Mouse (Mus musculus): Measurements from ENCODE around the gene Olfr695. TPM values are rescaled to one million over a fixed set of nuclear protein-coding genes. Genes with fewer than 3 reads are reported as not detected.
"Not testable (repeated sequence)": the region's sequence is repeated elsewhere in the genome, so short reads cannot be mapped to it uniquely, and the experiment has no call there.

The Olfr695 gene
- polyA plus RNA-seq (2012; rRNA removed): not detected in 2 replicates

GRCm38 (mm10) chr7:106716296-106716695, at the start of gene Olfr695:
TSS of gene Olfr695 (minus strand) at chr7:106716396.
- H3K27ac ChIP-seq (ENCODE audit: control insufficient read depth, insufficient read depth, low read length): no peak within 1 kb of the TSS
- H3K27me3 ChIP-seq (ENCODE audit: control insufficient read depth, insufficient read depth, low read length): no peaks in the 10 kb centered on the region
- no peak for TF ChIP-seq CTCF (IDR thresholded peaks at IDR 0.05; ENCODE audit: borderline replicate concordance, control insufficient read depth, extremely low read depth, insufficient read depth, low read length, poor library complexity)
- no peak for TF ChIP-seq POLR2A (IDR thresholded peaks at IDR 0.05; ENCODE audit: control insufficient read depth, extremely low read depth, insufficient read depth, low read length, poor library complexity)
- H3K4me1 ChIP-seq (replicated peaks; ENCODE audit: control insufficient read depth, insufficient read depth, low read length): no peaks in the 10 kb centered on the region
- DNase-seq: no peak
- H3K36me3 ChIP-seq (ENCODE audit: control insufficient read depth, insufficient read depth, low read length): no peaks in the 10 kb centered on the region
- no peak within 1 kb of the TSS for H3K4me3 ChIP-seq (ENCODE audit: control insufficient read depth, insufficient read depth, low read length)

DNA sequence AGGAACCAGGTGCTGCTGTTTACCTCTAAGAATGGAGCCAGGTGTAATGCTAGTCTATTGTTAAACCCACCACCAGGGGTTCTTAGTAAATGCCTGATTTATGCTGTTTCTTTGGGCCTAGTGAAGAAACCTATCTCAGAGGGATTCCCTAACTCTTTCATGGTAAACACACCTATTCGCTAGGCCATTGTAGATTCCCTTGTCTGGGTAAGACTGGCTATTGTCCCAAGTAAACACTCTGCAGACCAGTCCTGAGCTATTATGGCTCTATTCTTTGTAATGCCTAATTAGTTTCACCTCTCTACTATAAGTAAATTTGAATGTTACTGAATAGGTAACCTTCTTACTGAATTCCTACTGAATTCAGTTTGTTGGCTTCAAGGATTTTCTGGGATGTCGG, 44.8 kb upstream of the Olfr695 start:
- 100% methylated on average over 2 of the region's 2 CpGs for WGBS
- not testable (repeated sequence) for H3K4me3 ChIP-seq (ENCODE audit: control insufficient read depth, insufficient read depth, low read length); DNase-seq; H3K27me3 ChIP-seq (ENCODE audit: control insufficient read depth, insufficient read depth, low read length); H3K36me3 ChIP-seq (ENCODE audit: control insufficient read depth, insufficient read depth, low read length); H3K4me1 ChIP-seq (replicated peaks; ENCODE audit: control insufficient read depth, insufficient read depth, low read length); H3K27ac ChIP-seq (ENCODE audit: control insufficient read depth, insufficient read depth, low read length)

DNA sequence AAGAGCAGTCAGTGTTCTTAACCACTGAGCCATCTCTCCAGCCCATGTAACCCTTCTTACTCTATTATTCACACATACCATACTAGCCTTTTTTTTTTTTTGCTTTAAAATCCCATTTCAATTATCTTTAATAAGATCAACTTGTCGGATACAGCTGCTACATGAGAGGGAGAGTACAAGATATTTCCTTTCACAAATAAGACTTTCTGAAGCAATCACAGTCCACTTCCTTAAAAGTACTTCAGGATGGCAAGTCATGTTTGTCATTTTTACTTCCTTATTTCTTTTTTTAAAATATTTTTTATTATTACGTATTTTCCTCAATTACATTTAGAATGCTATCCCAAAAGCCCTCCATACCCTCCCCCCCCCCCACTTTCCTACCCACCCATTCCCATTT, 42.6 kb upstream of the Olfr695 start:
- H3K36me3 ChIP-seq (ENCODE audit: control insufficient read depth, insufficient read depth, low read length): no peaks in the 10 kb centered on the region
- no peak overlapping the region for H3K4me3 ChIP-seq (ENCODE audit: control insufficient read depth, insufficient read depth, low read length)
- DNase-seq: no peak
- H3K4me1 ChIP-seq (replicated peaks; ENCODE audit: control insufficient read depth, insufficient read depth, low read length): no peaks in the 10 kb centered on the region
- TF ChIP-seq POLR2A (IDR thresholded peaks at IDR 0.05; ENCODE audit: control insufficient read depth, extremely low read depth, insufficient read depth, low read length, poor library complexity) (no peak), CTCF (IDR thresholded peaks at IDR 0.05; ENCODE audit: borderline replicate concordance, control insufficient read depth, extremely low read depth, insufficient read depth, low read length, poor library complexity) (no peak)
- H3K27me3 ChIP-seq (ENCODE audit: control insufficient read depth, insufficient read depth, low read length): no peaks in the 10 kb centered on the region
- no peak overlapping the region for H3K27ac ChIP-seq (ENCODE audit: control insufficient read depth, insufficient read depth, low read length)
- WGBS: 85% methylated on average over 2 of the region's 2 CpGs

GRCm38 (mm10) chr7:106755297-106755696, 39.1 kb upstream of the Olfr695 start, which contains the start of gene Olfr698:
TSS of gene Olfr698 (minus strand) at chr7:106755397.
- Histone ChIP-seq H3K4me1 (replicated peaks; ENCODE audit: control insufficient read depth, insufficient read depth, low read length) (no peaks in the 10 kb centered on the region), H3K36me3 (ENCODE audit: control insufficient read depth, insufficient read depth, low read length) (no peaks in the 10 kb centered on the region), H3K27me3 (ENCODE audit: control insufficient read depth, insufficient read depth, low read length) (no peaks in the 10 kb centered on the region), H3K27ac (ENCODE audit: control insufficient read depth, insufficient read depth, low read length) (no peak within 1 kb of the TSS), H3K4me3 (ENCODE audit: control insufficient read depth, insufficient read depth, low read length) (no peak within 1 kb of the TSS)
- no peak for DNase-seq
- TF ChIP-seq CTCF (IDR thresholded peaks at IDR 0.05; ENCODE audit: borderline replicate concordance, control insufficient read depth, extremely low read depth, insufficient read depth, low read length, poor library complexity): no peak
- TF ChIP-seq POLR2A (IDR thresholded peaks at IDR 0.05; ENCODE audit: control insufficient read depth, extremely low read depth, insufficient read depth, low read length, poor library complexity): no peak

- no peak for DNase-seq
- TF ChIP-seq POLR2A (IDR thresholded peaks at IDR 0.05; ENCODE audit: control insufficient read depth, extremely low read depth, insufficient read depth, low read length, poor library complexity): no peak
- no peak for TF ChIP-seq CTCF (IDR thresholded peaks at IDR 0.05; ENCODE audit: borderline replicate concordance, control insufficient read depth, extremely low read depth, insufficient read depth, low read length, poor library complexity)
- no peak overlapping the region for H3K4me3 ChIP-seq (ENCODE audit: control insufficient read depth, insufficient read depth, low read length)
- no peaks in the 10 kb centered on the region for H3K4me1 ChIP-seq (replicated peaks; ENCODE audit: control insufficient read depth, insufficient read depth, low read length)
- 93% methylated on average over 5 of the region's 5 CpGs for WGBS
- H3K27me3 ChIP-seq (ENCODE audit: control insufficient read depth, insufficient read depth, low read length): no peaks in the 10 kb centered on the region
- no peak overlapping the region for H3K27ac ChIP-seq (ENCODE audit: control insufficient read depth, insufficient read depth, low read length)
- no peaks in the 10 kb centered on the region for H3K36me3 ChIP-seq (ENCODE audit: control insufficient read depth, insufficient read depth, low read length)
These were observed 29.6 kb upstream of the Olfr695 start for GRCm38 (mm10) chr7:106745811-106746210.

DNA sequence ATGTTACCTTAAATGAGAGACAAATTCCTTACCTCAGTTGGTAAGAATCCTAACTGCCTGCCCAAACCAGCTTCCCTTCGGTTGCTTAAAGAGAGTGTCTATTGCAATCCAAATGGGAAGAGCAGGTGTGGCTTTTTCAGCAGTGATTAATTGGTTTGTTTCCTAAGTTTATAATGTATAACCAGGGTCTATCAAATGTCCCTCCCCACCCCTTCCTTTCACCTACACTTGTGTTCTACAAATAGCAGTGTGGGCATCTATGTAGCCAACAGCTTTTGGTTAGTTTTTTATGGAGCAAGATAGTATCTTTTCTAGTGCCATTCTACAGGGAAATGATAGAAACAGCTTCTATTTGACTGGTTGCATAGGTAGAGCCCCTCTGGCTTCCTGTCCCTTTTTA, 26.1 kb upstream of the Olfr695 start, which contains the start of gene Olfr697:
TSS of gene Olfr697 (minus strand) at position 101 of the 400 bp plus-strand sequence.
- TF ChIP-seq POLR2A (IDR thresholded peaks at IDR 0.05; ENCODE audit: control insufficient read depth, extremely low read depth, insufficient read depth, low read length, poor library complexity) (no peak), CTCF (IDR thresholded peaks at IDR 0.05; ENCODE audit: borderline replicate concordance, control insufficient read depth, extremely low read depth, insufficient read depth, low read length, poor library complexity) (no peak)
- H3K27me3 ChIP-seq (ENCODE audit: control insufficient read depth, insufficient read depth, low read length): no peaks in the 10 kb centered on the region
- no peak within 1 kb of the TSS for H3K4me3 ChIP-seq (ENCODE audit: control insufficient read depth, insufficient read depth, low read length)
- H3K36me3 ChIP-seq (ENCODE audit: control insufficient read depth, insufficient read depth, low read length): no peaks in the 10 kb centered on the region
- H3K27ac ChIP-seq (ENCODE audit: control insufficient read depth, insufficient read depth, low read length): no peak within 1 kb of the TSS
- no peak for DNase-seq
- WGBS: 98% methylated on average over 1 of the region's 1 CpGs
- H3K4me1 ChIP-seq (replicated peaks; ENCODE audit: control insufficient read depth, insufficient read depth, low read length): no peaks in the 10 kb centered on the region

DNA sequence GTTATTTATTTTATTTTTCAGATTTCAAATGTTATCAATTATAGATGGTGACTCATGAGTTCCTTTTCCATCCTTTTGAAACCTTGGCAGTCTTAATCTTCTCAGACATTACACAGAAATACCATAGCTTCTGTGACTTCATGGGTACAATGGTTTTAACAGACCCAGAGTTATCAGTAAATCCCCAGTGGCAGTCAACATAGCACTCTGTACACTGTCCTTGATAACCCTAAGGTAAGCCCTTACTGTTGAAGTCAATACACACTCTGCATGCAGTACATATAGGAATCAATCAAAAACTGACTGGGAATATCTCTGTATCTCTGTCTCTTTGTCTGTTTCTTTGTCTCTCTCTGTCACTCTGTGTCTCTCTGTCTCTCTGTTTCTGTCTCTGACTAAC, 20.8 kb upstream of the Olfr695 start:
- Histone ChIP-seq H3K4me1 (replicated peaks; ENCODE audit: control insufficient read depth, insufficient read depth, low read length) (no peaks in the 10 kb centered on the region), H3K27me3 (ENCODE audit: control insufficient read depth, insufficient read depth, low read length) (no peaks in the 10 kb centered on the region), H3K4me3 (ENCODE audit: control insufficient read depth, insufficient read depth, low read length) (no peak overlapping the region), H3K36me3 (ENCODE audit: control insufficient read depth, insufficient read depth, low read length) (no peaks in the 10 kb centered on the region), H3K27ac (ENCODE audit: control insufficient read depth, insufficient read depth, low read length) (no peak overlapping the region)
- DNase-seq: no peak
- TF ChIP-seq CTCF (IDR thresholded peaks at IDR 0.05; ENCODE audit: borderline replicate concordance, control insufficient read depth, extremely low read depth, insufficient read depth, low read length, poor library complexity) (no peak), POLR2A (IDR thresholded peaks at IDR 0.05; ENCODE audit: control insufficient read depth, extremely low read depth, insufficient read depth, low read length, poor library complexity) (no peak)
